Comparison of ENCODE assay signal across 9 mouse cellular contexts in the genomic region with DNA sequence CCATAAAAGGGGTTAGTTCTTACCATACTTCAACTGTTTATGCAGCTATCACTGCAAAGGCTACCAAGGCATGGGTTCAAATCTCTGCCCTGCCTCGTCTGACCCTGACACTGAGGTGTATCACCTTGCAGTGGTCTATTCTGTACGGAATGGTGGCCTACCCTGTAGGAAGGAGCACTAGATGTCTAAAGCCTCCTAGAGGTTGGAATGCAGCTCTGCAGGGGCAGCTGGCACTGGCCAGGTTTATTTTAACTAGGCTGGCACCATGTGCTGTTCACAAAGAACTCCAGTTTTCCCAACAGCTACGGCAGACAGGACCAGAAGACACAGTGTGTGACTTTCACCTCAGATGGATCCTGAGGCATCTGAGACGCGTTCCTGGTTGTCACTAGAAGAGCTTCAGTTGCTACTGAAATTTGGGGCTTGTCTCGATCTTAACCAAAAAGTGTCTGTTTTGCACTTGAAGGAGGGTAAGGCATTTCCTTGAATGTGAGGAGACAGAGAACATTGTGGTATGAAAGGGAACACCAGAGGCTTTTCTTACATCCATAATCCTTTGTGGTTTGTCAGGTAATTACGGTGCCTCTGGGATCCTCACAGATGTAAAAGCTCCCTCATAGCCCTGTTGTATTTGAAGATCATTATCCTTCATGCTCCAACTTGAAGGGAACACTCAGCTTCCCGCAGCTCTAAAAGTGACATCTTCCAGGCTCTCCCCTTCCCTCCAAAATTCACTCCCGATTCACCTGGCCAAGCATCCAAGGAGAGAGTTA.
DNase-seq lines count a peak whose midpoint lies in the region; ATAC-seq lines count a peak whose summit lies in the region.
"Had no signal": no experiment of that assay in that cellular context is flagged by ENCODE, and none has a peak within 500 bp of the region (broad histone marks: within the 10 kb centered on the region; RNA-seq: fewer than 3 reads in every experiment).

No protein-coding gene starts in this region.

- no peak for ATAC-seq in erythroblast, adult 5-6 weeks (replicated peaks; ENCODE audit: low FRiP score, poor library complexity, severe bottlenecking)

- DNase-seq in gastrocnemius, adult 18-20 months (ENCODE audit: low spot score) = peak; percentile 17
- no peak for DNase-seq in gastrocnemius, postnatal 25 days
- peak; percentile 41 for DNase-seq in left cerebral cortex, postnatal 4 days
- DNase-seq in left cerebral cortex, adult 18-20 months (ENCODE audit: low spot score in 2 of 2) = no peak
- DNase-seq in ES-CJ7 (ENCODE audit: low read depth, low spot score) = peak; percentile 17
- DNase-seq in kidney, postnatal 14 days = peak; percentile 66
- DNase-seq in adrenal gland, postnatal 36 days = no peak
- DNase-seq: adrenal gland, adult 2 months had no signal

- intact Hi-C loops in left cerebral cortex, postnatal 4 days (cut with DNase I) = no loop called here

Comparison
In these comparisons a context has a peak if more than half of its experiments do, and no peak if none do; other contexts are left out.
1. DNase-seq: peak in gastrocnemius, adult 18-20 months (single experiment), left cerebral cortex, postnatal 4 days (single experiment), ES-CJ7 (single experiment) and kidney, postnatal 14 days (single experiment); none in gastrocnemius, postnatal 25 days (single experiment), left cerebral cortex, adult 18-20 months (0 of 2) and adrenal gland, postnatal 36 days (0 of 2).